Mouse (Mus musculus) embryonic fibroblast, embryonic 13.5 days (primary cell): ENCODE data around the gene Adam19.

Experiments
- CTCF ChIP-seq: IDR thresholded peaks from 2 replicates; pipeline ENCODE4 v1.5.1; 2011; ENCODE audit warnings: mild to moderate bottlenecking, control low read depth, low read length, moderate library complexity, borderline replicate concordance; ENCODE audit not compliant: insufficient read depth
- POLR2A ChIP-seq: IDR thresholded peaks from 2 replicates; pipeline ENCODE4 v1.6.1; 2011; ENCODE audit warnings: low read depth, mild to moderate bottlenecking, control low read depth, low read length, moderate library complexity

GRCm38 (mm10) chr11:46039335-46039734, 16.5 kb upstream of the Adam19 start:
- no peak for TF ChIP-seq CTCF
- TF ChIP-seq POLR2A: no peak
